Mouse (Mus musculus) liver, embryonic 11.5 days (tissue): Measurements from ENCODE around the gene Rab13. TPM values are rescaled to one million over a fixed set of nuclear protein-coding genes. Genes with fewer than 3 reads are reported as not detected.

ENCODE experiments used
- ATAC-seq: fragments of 200-750 bp; cut with Nextera tagmentation; replicated peaks from 2 replicates; pipeline ENCODE4 v1.8.0; 2017; ENCODE audit warnings: moderate number of reproducible peaks, mild to moderate bottlenecking, moderate TSS enrichment, moderate library complexity; ENCODE audit not compliant: low FRiP score
- DNase-seq: peaks from one replicate; pipeline ENCODE4 v3.0.0-alpha.2; 2017; ENCODE audit warnings: low spot score
- H3K27ac ChIP-seq: fragments of 300-500 bp; sonication (generic); 2 replicates; pipeline ENCODE4 v1.5.1; 2014; ENCODE audit warnings: mild to moderate bottlenecking, low read depth, low read length, control low read depth
- H3K27me3 ChIP-seq: fragments of 300-500 bp; sonication (generic); replicated peaks from 2 replicates; pipeline ENCODE4 v1.6.1; 2014; ENCODE audit warnings: low read length, mixed read lengths; ENCODE audit not compliant: control insufficient read depth, insufficient read depth
- H3K36me3 ChIP-seq: fragments of 300-500 bp; sonication (generic); 2 replicates; pipeline ENCODE4 v1.6.1; 2014; ENCODE audit warnings: mild to moderate bottlenecking, low read length, moderate library complexity, mixed read lengths; ENCODE audit not compliant: control insufficient read depth, insufficient read depth
- H3K4me1 ChIP-seq: fragments of 300-500 bp; sonication (generic); replicated peaks from 2 replicates; pipeline ENCODE4 v1.6.1; 2014; ENCODE audit warnings: low read length, mixed read lengths; ENCODE audit not compliant: control insufficient read depth, insufficient read depth
- H3K4me2 ChIP-seq: fragments of 300-500 bp; sonication (generic); 2 replicates; pipeline ENCODE4 v1.6.1; 2014; ENCODE audit warnings: mild to moderate bottlenecking, control low read depth, moderate library complexity
- H3K4me3 ChIP-seq: fragments of 300-500 bp; sonication (generic); 2 replicates; pipeline ENCODE4 v1.5.1; 2014; ENCODE audit warnings: low read depth, low read length, control low read depth
- H3K9ac ChIP-seq: fragments of 300-500 bp; sonication (generic); 2 replicates; pipeline ENCODE4 v1.6.1; 2014; ENCODE audit warnings: low read depth, low read length, control low read depth
- H3K9me3 ChIP-seq: fragments of 300-500 bp; sonication (generic); 2 replicates; pipeline ENCODE4 v1.6.1; 2016; ENCODE audit warnings: low read length, inconsistent platforms, mixed read lengths; ENCODE audit not compliant: control insufficient read depth
- WGBS: fragments of 180-500 bp; shearing (Covaris S2); extraction: QIAGEN DNeasy Blood & Tissue Kit; methylation state at CpG from one replicate; pipeline ENCODE4 v1.1.7; 2014; 5-methylcytosine and 5-hydroxymethylcytosine counted together
- polyA plus RNA-seq: library from polyadenylated mRNA; unstranded; fragments of >200 nt; fragmentation: Nextera tagmentation; extraction: Ambion mirVana; gene quantifications from 2 replicates; pipeline ENCODE4 v1.2.1, GENCODE M21; 2014

The Rab13 gene
- polyA plus RNA-seq, 1 experiment from 2014 or later = 11.5 TPM

DNA sequence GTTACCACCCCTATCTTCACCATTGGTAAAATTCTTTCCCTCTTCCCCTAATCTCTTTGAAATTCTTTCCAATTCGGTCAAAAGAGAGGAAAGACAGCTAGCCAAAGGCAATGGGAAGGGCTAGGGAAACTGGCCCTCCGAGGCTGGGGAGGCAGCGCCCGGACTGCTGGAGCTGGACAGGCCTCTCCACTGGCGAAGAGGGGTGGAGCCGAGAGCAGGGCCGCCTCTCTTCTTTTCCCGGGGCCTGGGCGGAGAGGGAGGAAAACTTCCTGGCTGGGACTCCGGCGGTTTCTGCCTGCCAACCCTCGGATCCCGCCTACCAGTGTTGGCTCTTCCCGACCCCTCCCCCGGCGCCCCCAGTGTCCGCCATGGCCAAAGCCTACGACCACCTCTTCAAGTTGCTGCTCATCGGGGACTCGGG is 7.0 kb downstream of the Rab13 start:
- Histone ChIP-seq H3K27ac (peak overlapping the region; percentile 70), H3K4me3 (peak overlapping the region; percentile 58), H3K4me2 (peak overlapping the region; percentile 95), H3K27me3 (no peaks in the 10 kb centered on the region), H3K36me3 (peaks cover 5% of the 10 kb centered on the region), H3K9ac (peak overlapping the region; percentile 68), H3K9me3 (no peaks in the 10 kb centered on the region), H3K4me1 (peaks cover 21% of the 10 kb centered on the region)
- peak; percentile 56 for ATAC-seq
- peak; percentile 73 for DNase-seq
- WGBS = under 1% methylated on average over 20 of the region's 20 CpGs

DNA sequence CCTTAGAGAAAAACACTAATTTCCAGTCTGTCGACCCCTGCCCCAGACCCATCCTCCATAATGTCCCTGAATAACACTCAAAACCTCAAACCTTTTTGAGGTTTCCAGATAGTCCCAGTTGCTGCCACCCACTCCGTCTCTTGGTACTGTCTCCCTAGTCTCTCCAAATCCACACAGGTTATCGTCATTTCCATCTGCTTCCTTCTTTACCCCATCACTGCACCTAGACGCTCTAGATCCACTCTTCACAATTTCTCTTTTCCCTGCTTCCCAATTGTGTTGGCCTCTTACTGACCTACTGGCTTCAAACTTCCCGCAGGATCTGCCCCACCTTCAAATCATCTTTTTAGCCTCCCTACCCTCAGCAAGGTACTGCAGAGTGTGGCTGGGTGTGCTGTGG is 7.6 kb downstream of the Rab13 start:
- Histone ChIP-seq H3K27me3 (no peaks in the 10 kb centered on the region), H3K27ac (0 out of 2 replicates have a peak overlapping the region, but pooled peaks have one; percentile 70), H3K4me3 (peak overlapping the region; percentile 58), H3K9me3 (no peaks in the 10 kb centered on the region), H3K36me3 (peaks cover 5% of the 10 kb centered on the region), H3K9ac (peak overlapping the region; percentile 68; the same call in 1 of the 2 replicates), H3K4me2 (peak overlapping the region; percentile 95), H3K4me1 (peaks cover 21% of the 10 kb centered on the region)
- DNase-seq (no peak), ATAC-seq (no peak)
- 10% methylated on average over 5 of the region's 5 CpGs for WGBS

DNA sequence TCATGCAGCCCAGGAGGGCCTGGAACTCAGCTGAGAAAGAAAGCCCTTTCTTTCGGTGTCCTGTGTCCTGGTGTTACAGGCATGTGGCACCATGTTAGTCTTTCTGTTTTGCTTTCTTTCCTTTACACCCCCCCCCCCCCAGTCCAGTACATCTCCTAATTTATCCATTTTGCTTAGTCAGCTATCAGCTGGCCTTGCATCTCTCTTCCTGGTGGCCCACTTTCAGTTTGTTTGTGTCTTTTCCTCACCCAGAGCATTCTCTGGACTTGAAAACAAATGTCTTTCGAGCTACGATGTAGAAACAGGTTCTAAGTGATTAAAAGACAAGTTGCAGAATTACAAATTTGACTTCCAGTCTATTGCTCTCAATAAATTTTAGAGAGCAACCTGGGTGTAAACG is 9.0 kb downstream of the Rab13 start:
- Histone ChIP-seq H3K4me1 (peaks cover 21% of the 10 kb centered on the region), H3K27ac (no peak overlapping the region), H3K4me3 (no peak overlapping the region), H3K9me3 (no peaks in the 10 kb centered on the region), H3K36me3 (peaks cover 5% of the 10 kb centered on the region), H3K4me2 (no peak overlapping the region), H3K9ac (no peak overlapping the region), H3K27me3 (no peaks in the 10 kb centered on the region)
- WGBS = 77% methylated on average over 4 of the region's 4 CpGs
- DNase-seq (no peak), ATAC-seq (no peak)

DNA sequence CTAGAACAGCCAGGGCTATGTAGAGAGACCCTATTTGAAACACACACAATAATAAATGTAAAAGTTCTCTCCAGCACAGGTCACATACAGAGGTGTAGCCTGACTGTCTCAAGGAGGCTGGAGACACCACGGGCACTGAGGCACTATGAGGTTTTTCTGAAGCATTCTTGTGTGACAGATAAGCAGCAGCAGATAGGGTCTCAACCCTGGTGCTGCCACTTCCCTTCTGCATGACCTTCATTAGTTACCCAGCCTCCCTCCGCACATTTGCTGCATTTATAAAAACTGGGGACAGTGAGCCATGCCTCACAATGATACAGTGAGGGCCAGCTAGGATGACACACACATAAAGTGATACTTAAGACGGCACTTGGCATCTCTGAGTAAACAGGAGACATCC is 9.4 kb downstream of the Rab13 start:
- 53% methylated on average over 3 of the region's 3 CpGs for WGBS
- peaks cover 5% of the 10 kb centered on the region for H3K36me3 ChIP-seq

DNA sequence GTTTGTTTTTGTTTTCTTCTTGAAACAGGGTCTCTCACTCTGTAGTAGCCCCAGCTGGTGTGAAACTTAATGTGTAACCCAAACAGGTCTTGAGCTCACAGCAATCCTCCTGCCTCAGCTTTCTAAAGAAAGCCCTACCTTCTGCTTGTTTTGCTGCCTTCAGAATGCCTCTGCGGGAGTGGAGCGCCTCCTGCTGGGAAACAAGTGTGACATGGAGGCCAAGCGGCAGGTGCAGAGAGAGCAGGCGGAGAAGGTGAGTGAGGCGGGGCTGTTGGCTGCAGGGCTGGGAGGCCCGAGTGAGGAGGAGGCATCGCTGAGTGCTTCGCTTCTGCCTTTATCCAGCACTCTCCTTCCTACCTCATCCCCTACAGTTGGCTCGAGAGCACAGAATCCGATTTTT is 10.8 kb downstream of the Rab13 start:
- H3K27me3 ChIP-seq = no peaks in the 10 kb centered on the region
- DNase-seq (no peak), ATAC-seq (no peak)
- H3K36me3 ChIP-seq = peaks cover 5% of the 10 kb centered on the region
- H3K9ac ChIP-seq = no peak overlapping the region
- no peak overlapping the region for H3K4me3 ChIP-seq
- no peak overlapping the region for H3K27ac ChIP-seq
- 73% methylated on average over 10 of the region's 10 CpGs for WGBS
- peaks cover 21% of the 10 kb centered on the region for H3K4me1 ChIP-seq
- no peak overlapping the region for H3K4me2 ChIP-seq
- no peaks in the 10 kb centered on the region for H3K9me3 ChIP-seq

More for the DNA sequence above, 9.4 kb downstream of the Rab13 start:
- DNase-seq = no peak
- no peak for ATAC-seq
- Histone ChIP-seq H3K9me3 (no peaks in the 10 kb centered on the region), H3K27me3 (no peaks in the 10 kb centered on the region), H3K4me3 (no peak overlapping the region), H3K4me1 (peaks cover 21% of the 10 kb centered on the region), H3K27ac (no peak overlapping the region), H3K9ac (no peak overlapping the region), H3K4me2 (0 out of 2 replicates have a peak overlapping the region, but pooled peaks have one; percentile 8)

DNA sequence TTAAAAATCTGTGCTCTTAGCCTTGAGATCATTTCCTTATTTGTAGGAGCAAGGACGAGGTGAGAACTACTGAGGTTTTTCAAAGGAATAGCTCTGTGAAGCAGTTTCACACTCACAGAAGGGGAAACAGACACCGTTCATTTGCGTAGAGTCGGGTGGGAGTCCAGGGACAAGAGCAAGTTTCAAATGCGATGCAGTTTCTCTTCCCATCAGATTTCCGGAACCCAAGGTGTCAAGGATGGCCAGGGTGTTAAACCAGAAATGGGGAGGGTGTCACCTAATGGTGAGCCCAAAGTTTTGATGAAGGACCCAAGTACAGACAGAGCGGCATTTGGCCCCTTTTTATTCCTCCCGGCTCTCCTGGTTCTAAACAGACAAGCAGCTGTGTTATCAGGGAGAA is 17.6 kb downstream of the Rab13 start:
- DNase-seq (no peak), ATAC-seq (no peak)
- H3K4me2 ChIP-seq = peak overlapping the region; percentile 85
- H3K36me3 ChIP-seq = peaks cover 7% of the 10 kb centered on the region
- H3K27me3 ChIP-seq = no peaks in the 10 kb centered on the region
- no peaks in the 10 kb centered on the region for H3K9me3 ChIP-seq
- H3K4me3 ChIP-seq = peak overlapping the region; percentile 78
- no peaks in the 10 kb centered on the region for H3K4me1 ChIP-seq
- H3K27ac ChIP-seq = peak overlapping the region; percentile 92; the same call in 1 of the 2 replicates
- WGBS = 10% methylated on average over 8 of the region's 8 CpGs
- H3K9ac ChIP-seq = peak overlapping the region; percentile 93

DNA sequence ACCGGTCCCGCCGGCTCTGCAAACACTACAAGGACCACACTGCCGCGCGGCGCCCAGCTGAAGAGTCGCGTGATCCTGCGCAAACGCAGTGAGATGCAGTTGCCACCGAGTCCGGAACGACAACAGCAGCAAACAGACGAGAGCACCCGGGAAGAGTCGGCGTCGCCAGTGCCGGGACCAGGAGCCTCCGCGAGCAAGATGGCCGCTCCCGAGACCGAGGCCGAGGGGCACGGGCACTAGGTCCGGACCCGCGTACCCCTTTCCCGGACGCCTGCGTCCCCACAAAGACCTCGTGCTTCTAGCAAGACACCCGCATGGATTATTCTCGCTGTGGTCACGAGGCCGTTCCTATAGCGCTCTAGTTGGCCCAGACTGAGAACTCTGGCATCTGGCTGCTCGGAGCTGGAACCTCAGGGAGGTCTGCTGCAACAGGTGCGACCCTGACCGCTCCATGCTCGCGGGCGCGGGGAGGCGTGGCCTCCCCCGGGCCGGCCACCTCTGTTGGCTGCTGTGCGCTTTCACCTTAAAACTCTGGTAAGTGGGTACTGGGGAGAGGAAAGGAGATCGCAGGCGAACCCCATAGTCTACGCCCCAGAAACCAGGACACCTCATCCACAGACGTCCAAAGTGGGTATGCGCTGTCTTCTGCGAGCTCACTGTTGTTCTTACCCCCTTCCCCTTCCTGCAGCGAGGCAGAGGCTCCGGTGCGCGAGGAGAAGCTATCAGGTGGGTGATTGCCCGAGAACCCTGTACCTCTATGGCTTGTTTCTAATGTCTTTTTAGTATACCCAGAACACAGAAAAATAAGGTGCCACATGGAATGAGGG is 18.2 kb downstream of the Rab13 start, which contains the start of gene Jtb:
Gene Jtb (plus strand): TSS at position 91 of the 827 bp plus-strand sequence.
- Histone ChIP-seq H3K27ac (peak within 1 kb of the TSS; percentile 92), H3K4me2 (peak within 1 kb of the TSS; percentile 85), H3K27me3 (no peaks in the 10 kb centered on the region), H3K4me1 (no peaks in the 10 kb centered on the region), H3K36me3 (peaks cover 7% of the 10 kb centered on the region), H3K4me3 (peak within 1 kb of the TSS; percentile 78), H3K9me3 (no peaks in the 10 kb centered on the region), H3K9ac (peak within 1 kb of the TSS; percentile 93)
- DNase-seq (peak; percentile 90), ATAC-seq (peak; percentile 97)
- WGBS = under 1% methylated on average over 61 of the region's 61 CpGs

DNA sequence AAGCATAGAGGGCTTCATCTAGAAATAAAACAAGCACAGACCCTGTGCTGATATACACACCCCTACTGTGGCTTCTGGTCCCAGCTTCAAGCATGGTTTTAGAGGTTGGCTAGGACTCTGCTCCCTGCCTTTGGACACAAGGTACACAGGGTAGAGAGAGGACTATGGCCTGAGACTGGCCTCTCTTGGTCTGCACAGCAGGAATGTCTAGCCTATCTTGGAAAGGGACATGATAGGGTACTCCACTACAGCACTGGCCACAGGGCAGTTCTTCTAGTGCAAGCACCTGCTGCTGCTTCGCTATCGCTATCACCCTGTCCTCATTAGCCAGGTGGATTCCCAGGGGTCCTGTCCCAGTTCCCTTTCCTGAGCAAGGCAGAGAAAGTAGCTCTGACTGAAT is 27.8 kb downstream of the Rab13 start:
- WGBS = 86% methylated on average over 2 of the region's 2 CpGs
- no peak overlapping the region for H3K27ac ChIP-seq
- no peaks in the 10 kb centered on the region for H3K27me3 ChIP-seq
- no peak overlapping the region for H3K4me3 ChIP-seq
- H3K36me3 ChIP-seq = no peaks in the 10 kb centered on the region
- H3K4me2 ChIP-seq = no peak overlapping the region
- no peaks in the 10 kb centered on the region for H3K9me3 ChIP-seq
- ATAC-seq (no peak), DNase-seq (no peak)
- peaks cover 7% of the 10 kb centered on the region; the same call in 1 of the 2 replicates for H3K4me1 ChIP-seq
- no peak overlapping the region for H3K9ac ChIP-seq
